Mouse (Mus musculus): Measurements from ENCODE around the gene St3gal3. TPM values are rescaled to one million over a fixed set of nuclear protein-coding genes. Genes with fewer than 3 reads are reported as not detected.
A peak's percentile ranks its signal among the peaks of the same experiment; 100 is the strongest.

Gene St3gal3
- polyA plus RNA-seq, 1 experiment, result 19.3 TPM

GRCm38 (mm10) chr4:117914591-117915442 lies 219.9 kb downstream of the St3gal3 start, which contains the start of gene Ipo13:
Gene Ipo13 (minus strand): TSS chr4:117914999.
- H3K27me3 ChIP-seq (ENCODE audit: control insufficient read depth, insufficient read depth, low read length), result no peaks in the 10 kb centered on the region
- no peak for TF ChIP-seq CTCF (IDR thresholded peaks at IDR 0.05; ENCODE audit: borderline replicate concordance, control insufficient read depth, extremely low read depth, insufficient read depth, low read length, poor library complexity)
- peak; percentile 54 for TF ChIP-seq POLR2A (IDR thresholded peaks at IDR 0.05; ENCODE audit: control insufficient read depth, extremely low read depth, insufficient read depth, low read length, poor library complexity)
- no peaks in the 10 kb centered on the region for H3K36me3 ChIP-seq (ENCODE audit: control insufficient read depth, insufficient read depth, low read length)
- peak; percentile 97 for DNase-seq
- WGBS, result under 1% methylated on average over 61 of the region's 61 CpGs
- H3K27ac ChIP-seq (ENCODE audit: control insufficient read depth, insufficient read depth, low read length), result 0 out of 2 replicates have a peak within 1 kb of the TSS, but pooled peaks have one; percentile 2
- H3K4me3 ChIP-seq (ENCODE audit: control insufficient read depth, insufficient read depth, low read length), result peak within 1 kb of the TSS; percentile 73
- H3K4me1 ChIP-seq (replicated peaks; ENCODE audit: control insufficient read depth, insufficient read depth, low read length), result peaks cover 15% of the 10 kb centered on the region

DNA sequence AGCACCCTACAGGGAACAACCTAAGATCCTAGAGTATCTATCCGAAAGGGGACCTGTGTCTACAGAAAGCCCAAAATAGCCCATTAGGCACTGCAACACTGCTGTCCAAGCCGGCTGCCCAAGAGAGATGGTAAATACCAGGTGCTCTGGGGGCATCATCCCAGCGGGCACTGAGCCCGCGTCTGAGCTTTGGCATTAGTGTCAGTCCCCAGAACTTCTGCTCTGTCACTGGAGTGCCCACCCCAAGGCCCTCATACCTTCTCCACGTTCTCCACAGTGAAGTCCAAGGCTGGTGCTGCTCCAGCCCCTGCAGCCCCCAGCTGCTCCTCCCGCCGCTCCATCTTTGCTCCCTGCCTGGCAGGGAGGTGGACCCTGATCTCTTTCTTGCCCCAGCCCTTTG lies 220.7 kb downstream of the St3gal3 start:
- H3K36me3 ChIP-seq (ENCODE audit: control insufficient read depth, insufficient read depth, low read length), result no peaks in the 10 kb centered on the region
- peaks cover 15% of the 10 kb centered on the region for H3K4me1 ChIP-seq (replicated peaks; ENCODE audit: control insufficient read depth, insufficient read depth, low read length)
- TF ChIP-seq CTCF (IDR thresholded peaks at IDR 0.05; ENCODE audit: borderline replicate concordance, control insufficient read depth, extremely low read depth, insufficient read depth, low read length, poor library complexity) (no peak), POLR2A (IDR thresholded peaks at IDR 0.05; ENCODE audit: control insufficient read depth, extremely low read depth, insufficient read depth, low read length, poor library complexity) (no peak)
- H3K27me3 ChIP-seq (ENCODE audit: control insufficient read depth, insufficient read depth, low read length), result no peaks in the 10 kb centered on the region
- peak overlapping the region; percentile 73 for H3K4me3 ChIP-seq (ENCODE audit: control insufficient read depth, insufficient read depth, low read length)
- WGBS, result 26% methylated on average over 8 of the region's 8 CpGs
- DNase-seq, result no peak
- H3K27ac ChIP-seq (ENCODE audit: control insufficient read depth, insufficient read depth, low read length), result no peak overlapping the region

- 89% methylated on average over 3 of the region's 3 CpGs for WGBS
- no peaks in the 10 kb centered on the region for H3K27me3 ChIP-seq (ENCODE audit: control insufficient read depth, insufficient read depth, low read length)
Observed at GRCm38 (mm10) chr4:117913421-117913820, 221.3 kb downstream of the St3gal3 start.

GRCm38 (mm10) chr4:117912685-117913273 lies 221.9 kb downstream of the St3gal3 start:
- no peaks in the 10 kb centered on the region for H3K36me3 ChIP-seq (ENCODE audit: control insufficient read depth, insufficient read depth, low read length)
- no peak overlapping the region for H3K4me3 ChIP-seq (ENCODE audit: control insufficient read depth, insufficient read depth, low read length)
- H3K27me3 ChIP-seq (ENCODE audit: control insufficient read depth, insufficient read depth, low read length), result no peaks in the 10 kb centered on the region
- no peak overlapping the region for H3K27ac ChIP-seq (ENCODE audit: control insufficient read depth, insufficient read depth, low read length)
- 90% methylated on average over 7 of the region's 7 CpGs for WGBS
- TF ChIP-seq POLR2A (IDR thresholded peaks at IDR 0.05; ENCODE audit: control insufficient read depth, extremely low read depth, insufficient read depth, low read length, poor library complexity) (no peak), CTCF (IDR thresholded peaks at IDR 0.05; ENCODE audit: borderline replicate concordance, control insufficient read depth, extremely low read depth, insufficient read depth, low read length, poor library complexity) (no peak)
- H3K4me1 ChIP-seq (replicated peaks; ENCODE audit: control insufficient read depth, insufficient read depth, low read length), result peaks cover 15% of the 10 kb centered on the region
- DNase-seq, result no peak

More at GRCm38 (mm10) chr4:117913421-117913820, 221.3 kb downstream of the St3gal3 start:
- TF ChIP-seq POLR2A (IDR thresholded peaks at IDR 0.05; ENCODE audit: control insufficient read depth, extremely low read depth, insufficient read depth, low read length, poor library complexity) (no peak), CTCF (IDR thresholded peaks at IDR 0.05; ENCODE audit: borderline replicate concordance, control insufficient read depth, extremely low read depth, insufficient read depth, low read length, poor library complexity) (no peak)
- H3K27ac ChIP-seq (ENCODE audit: control insufficient read depth, insufficient read depth, low read length), result no peak overlapping the region
- H3K4me1 ChIP-seq (replicated peaks; ENCODE audit: control insufficient read depth, insufficient read depth, low read length), result peaks cover 15% of the 10 kb centered on the region
- no peaks in the 10 kb centered on the region for H3K36me3 ChIP-seq (ENCODE audit: control insufficient read depth, insufficient read depth, low read length)
- no peak for DNase-seq
- H3K4me3 ChIP-seq (ENCODE audit: control insufficient read depth, insufficient read depth, low read length), result no peak overlapping the region

GRCm38 (mm10) chr4:117912131-117912561 lies 222.6 kb downstream of the St3gal3 start:
- WGBS, result 96% methylated on average over 13 of the region's 13 CpGs
- Histone ChIP-seq H3K27me3 (ENCODE audit: control insufficient read depth, insufficient read depth, low read length) (no peaks in the 10 kb centered on the region), H3K4me1 (replicated peaks; ENCODE audit: control insufficient read depth, insufficient read depth, low read length) (peaks cover 15% of the 10 kb centered on the region), H3K36me3 (ENCODE audit: control insufficient read depth, insufficient read depth, low read length) (no peaks in the 10 kb centered on the region; the same call in 1 of the 2 replicates), H3K27ac (ENCODE audit: control insufficient read depth, insufficient read depth, low read length) (no peak overlapping the region), H3K4me3 (ENCODE audit: control insufficient read depth, insufficient read depth, low read length) (no peak overlapping the region)
- no peak for DNase-seq
- TF ChIP-seq POLR2A (IDR thresholded peaks at IDR 0.05; ENCODE audit: control insufficient read depth, extremely low read depth, insufficient read depth, low read length, poor library complexity), result no peak
- TF ChIP-seq CTCF (IDR thresholded peaks at IDR 0.05; ENCODE audit: borderline replicate concordance, control insufficient read depth, extremely low read depth, insufficient read depth, low read length, poor library complexity), result no peak

DNA sequence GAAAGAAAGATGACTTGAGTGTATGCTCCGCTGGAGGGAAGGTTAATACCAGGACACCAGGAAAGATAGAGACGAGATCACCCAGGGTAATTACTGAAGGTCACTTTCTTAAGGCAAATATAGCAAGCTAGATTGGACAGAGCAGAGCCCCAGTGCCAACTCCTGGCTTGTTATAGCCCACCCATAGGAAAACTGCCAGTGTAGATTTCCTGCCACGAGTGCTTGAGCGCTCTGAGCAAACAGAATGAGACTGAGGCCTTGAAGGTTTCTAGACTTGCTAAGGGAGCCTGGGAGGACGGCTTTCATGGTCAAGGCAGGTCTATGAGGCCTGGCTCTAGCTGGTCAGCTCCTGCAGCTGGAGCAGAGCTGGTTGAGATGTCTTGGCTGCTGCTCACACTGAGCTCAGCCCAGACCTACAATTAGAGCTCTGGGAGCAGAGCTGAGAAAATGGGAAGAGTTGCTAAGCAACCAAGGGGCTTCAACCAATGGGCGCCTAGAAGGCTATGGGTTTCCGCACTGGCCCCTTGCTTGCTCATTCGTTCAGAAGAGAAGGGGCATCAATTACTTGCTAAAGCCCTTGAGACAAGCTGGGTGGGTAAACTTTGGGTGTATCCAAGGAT lies 225.8 kb downstream of the St3gal3 start:
- WGBS, result 92% methylated on average over 8 of the region's 8 CpGs
- Histone ChIP-seq H3K27me3 (ENCODE audit: control insufficient read depth, insufficient read depth, low read length) (no peaks in the 10 kb centered on the region), H3K36me3 (ENCODE audit: control insufficient read depth, insufficient read depth, low read length) (peaks cover 12% of the 10 kb centered on the region), H3K4me3 (ENCODE audit: control insufficient read depth, insufficient read depth, low read length) (no peak overlapping the region), H3K4me1 (replicated peaks; ENCODE audit: control insufficient read depth, insufficient read depth, low read length) (peaks cover 6% of the 10 kb centered on the region), H3K27ac (ENCODE audit: control insufficient read depth, insufficient read depth, low read length) (no peak overlapping the region)
- DNase-seq, result no peak
- TF ChIP-seq CTCF (IDR thresholded peaks at IDR 0.05; ENCODE audit: borderline replicate concordance, control insufficient read depth, extremely low read depth, insufficient read depth, low read length, poor library complexity) (no peak), POLR2A (IDR thresholded peaks at IDR 0.05; ENCODE audit: control insufficient read depth, extremely low read depth, insufficient read depth, low read length, poor library complexity) (no peak)
